ENCODE assay signal across 12 mouse cellular contexts in the genomic region with DNA sequence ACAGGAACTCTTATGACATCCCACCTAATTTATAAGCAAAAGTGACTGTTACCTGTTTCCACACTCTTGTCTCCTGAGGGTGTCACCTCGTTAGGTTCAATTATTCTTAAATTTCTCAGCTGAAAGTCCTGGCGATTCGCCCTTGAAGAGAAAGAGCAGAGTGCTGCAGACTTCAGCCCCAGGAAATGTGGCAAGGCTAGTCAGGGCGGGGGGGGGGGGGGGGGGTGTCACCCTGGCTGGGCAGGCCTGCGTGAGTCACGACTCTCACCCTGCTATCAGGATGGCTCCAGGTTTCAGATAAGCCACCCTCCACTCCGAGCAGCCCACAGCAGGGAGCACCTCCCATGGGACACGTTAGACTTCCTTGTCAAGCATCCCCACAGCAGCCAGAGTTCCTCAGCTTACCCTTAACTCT. TPM values are rescaled to one million over a fixed set of nuclear protein-coding genes. Genes with fewer than 3 reads are reported as not detected.
DNase-seq lines count a peak whose midpoint lies in the region; ATAC-seq and TF ChIP-seq lines count a peak whose summit lies in the region.
"Had no signal": no experiment of that assay in that cellular context is flagged by ENCODE, and none has a peak within 500 bp of the region (broad histone marks: within the 10 kb centered on the region; RNA-seq: fewer than 3 reads in every experiment).

No protein-coding gene starts in this region.

- H3K9ac ChIP-seq in heart, embryonic 12.5 days, result no peak overlapping the region
- peak overlapping the region; percentile 49 for H3K9ac ChIP-seq in liver, embryonic 16.5 days (ENCODE audit: low read depth, low read length)

- no peak for TF ChIP-seq CTCF in G1E (IDR thresholded peaks at IDR 0.05; ENCODE audit: low read depth, low read length)

- ATAC-seq in heart, embryonic 12.5 days (ENCODE audit: insufficient number of reproducible peaks, low FRiP score), result peak; percentile 79
- peak; percentile 79 for ATAC-seq in G1E (ENCODE audit: extremely low read depth, insufficient number of reproducible peaks, low FRiP score, poor library complexity, severe bottlenecking)
- peak; percentile 73 for ATAC-seq in erythroblast, adult 5-6 weeks (replicated peaks; ENCODE audit: low FRiP score, poor library complexity, severe bottlenecking)
- ATAC-seq in liver, embryonic 16.5 days (ENCODE audit: low read depth), result peak; percentile 90

- WGBS in heart, embryonic 12.5 days, result 14% methylated on average over 8 of the region's 8 CpGs
- WGBS in liver, embryonic 16.5 days (ENCODE audit: insufficient replicate concordance), result 22% methylated on average over 7 of the region's 8 CpGs

- no peaks in the 10 kb centered on the region for H3K9me3 ChIP-seq in heart, embryonic 12.5 days (replicated peaks)
- H3K9me3 ChIP-seq in G1E (replicated peaks), result no peaks in the 10 kb centered on the region
- H3K9me3 ChIP-seq in liver, embryonic 16.5 days (replicated peaks; ENCODE audit: control insufficient read depth, low read length), result no peaks in the 10 kb centered on the region

- H3K27ac ChIP-seq in heart, embryonic 12.5 days (ENCODE audit: poor library complexity, severe bottlenecking), result peak overlapping the region; percentile 33
- H3K27ac ChIP-seq in liver, embryonic 16.5 days (ENCODE audit: low read length), result peak overlapping the region; percentile 91
- H3K27ac ChIP-seq: left cerebral cortex, adult 2 months had no signal

- H3K4me2 ChIP-seq in heart, embryonic 12.5 days, result peak overlapping the region; percentile 11; the same call in 1 of the 2 replicates
- H3K4me2 ChIP-seq in liver, embryonic 16.5 days (ENCODE audit: low read depth, low read length), result peak overlapping the region; percentile 60

- intact Hi-C loops in heart, postnatal 36 days (cut with DNase I), result no loop called here

- H3K27me3 ChIP-seq in heart, embryonic 12.5 days (replicated peaks), result no peaks in the 10 kb centered on the region
- no peaks in the 10 kb centered on the region for H3K27me3 ChIP-seq in G1E (ENCODE audit: insufficient read depth, low read length)
- no peaks in the 10 kb centered on the region for H3K27me3 ChIP-seq in liver, embryonic 16.5 days (ENCODE audit: control insufficient read depth, insufficient read depth, low read depth, low read length)
- H3K27me3 ChIP-seq: CH12.LX had no signal

- peaks cover 39% of the 10 kb centered on the region for H3K4me1 ChIP-seq in heart, embryonic 12.5 days (replicated peaks)
- peaks cover 96% of the 10 kb centered on the region for H3K4me1 ChIP-seq in G1E (ENCODE audit: insufficient read depth, low read depth, low read length)
- H3K4me1 ChIP-seq in liver, embryonic 16.5 days (ENCODE audit: control insufficient read depth, low read depth, low read length), result peaks cover 48% of the 10 kb centered on the region

- no peak overlapping the region for H3K4me3 ChIP-seq in heart, embryonic 12.5 days
- peak overlapping the region; percentile 71 for H3K4me3 ChIP-seq in G1E (ENCODE audit: low read depth, low read length)
- H3K4me3 ChIP-seq in liver, embryonic 16.5 days (ENCODE audit: low read depth, low read length), result peak overlapping the region; percentile 37
- H3K4me3 ChIP-seq: left cerebral cortex, adult 2 months; myocyte had no signal

- H3K36me3 ChIP-seq in heart, embryonic 12.5 days, result peaks cover 56% of the 10 kb centered on the region
- H3K36me3 ChIP-seq in G1E (replicated peaks), result peaks cover 84% of the 10 kb centered on the region
- H3K36me3 ChIP-seq in liver, embryonic 16.5 days (ENCODE audit: control insufficient read depth, insufficient read depth), result peaks cover 15% of the 10 kb centered on the region

- no peak for DNase-seq in heart, postnatal 36 days
- peak; percentile 74 for DNase-seq in G1E (ENCODE audit: low spot score)
- no peak for DNase-seq in cerebellum, adult 18-20 months
- DNase-seq in frontal cortex, postnatal 14 days (ENCODE audit: low spot score in 2 of 2), result no peak
- DNase-seq in urinary bladder, adult 2 months (ENCODE audit: low spot score), result no peak
- DNase-seq: cerebellum, adult 8-10 months had no signal

RNA-seq across cellular contexts. Expression of a gene that starts 8.1 kb away (rescaled TPM):
- polyA plus RNA-seq in heart, embryonic 12.5 days (2016; fragmentation: Nextera tagmentation; extraction: Ambion mirVana), result 191 TPM in 2 replicates
- total RNA-seq in heart, postnatal 36 days (2021), result 10 to 100 TPM; 79.1 to 85.7 TPM
- total RNA-seq in G1E (2014; fragmentation: Nextera tagmentation), result 177 and 180 TPM in 2 replicates
- total RNA-seq in G1E (2017), result 308 and 385 TPM in 2 replicates
- polyA plus RNA-seq in G1E (2012), result 135 and 219 TPM in 2 replicates
- total RNA-seq in erythroblast, adult 5-6 weeks (2015; ENCODE audit: low replicate concordance), result 17.1 and 32.0 TPM in 2 replicates
- total RNA-seq in erythroblast, adult 5-6 weeks (2017; ENCODE audit: low replicate concordance), result 21.7 and 28.4 TPM in 2 replicates
- 85.5 and 91.8 TPM in 2 replicates for polyA plus RNA-seq in liver, embryonic 16.5 days (2015; fragmentation: Nextera tagmentation; extraction: Ambion mirVana)
- 58.0 and 68.6 TPM in 2 replicates for polyA plus RNA-seq in urinary bladder, adult 2 months (2012; rRNA removed)
